Mouse (Mus musculus) layer of hippocampus, adult 2 months (tissue): ENCODE measurements at regions not wholly inside any gene's neighbourhood (a gene's known extent, or its start where the extent isn't known, plus 50 kb on each side); places are given as distances from the start of the nearest gene placed in this dataset.
A peak's percentile ranks its signal among the peaks of the same experiment; 100 is the strongest.
"Not testable (repeated sequence)": the region's sequence is repeated elsewhere in the genome, so short reads cannot be mapped to it uniquely, and the experiment has no call there.

Source experiments
- DNase-seq, 2 experiments: peaks; one replicate each; pipeline ENCODE4 v3.0.0; 2022; ENCODE audit warnings: low spot score in 2 of 2
- H3K27ac ChIP-seq: fragments of 200-600 bp; 2 replicates; pipeline ENCODE4 v1.8.1; 2022
- H3K4me3 ChIP-seq: fragments of 200-600 bp; 2 replicates; pipeline ENCODE4 v1.8.1; 2022; ENCODE audit warnings: mild to moderate bottlenecking

GRCm38 (mm10) chr17:6489926-6490564, 60.1 kb downstream of the Dynlt1b start:
- DNase-seq = peak; percentile 29 to 46
- Histone ChIP-seq H3K4me3 (peak overlapping the region; percentile 53), H3K27ac (peak overlapping the region; percentile 87)

GRCm38 (mm10) chr17:6490565-6490935, 60.6 kb downstream of the Dynlt1b start:
- not testable (repeated sequence) for H3K4me3 ChIP-seq, H3K27ac ChIP-seq, DNase-seq

GRCm38 (mm10) chr17:6492501-6492900, 62.6 kb downstream of the Dynlt1b start:
- peak overlapping the region; percentile 36; the same call in 1 of the 2 replicates for H3K4me3 ChIP-seq
- H3K27ac ChIP-seq = not testable (repeated sequence)
- DNase-seq = peak in 1 of 2 experiments; percentile 39

- not testable (repeated sequence) for H3K27ac ChIP-seq
- H3K4me3 ChIP-seq = peak overlapping the region; percentile 45
- DNase-seq = peak; percentile 52 to 61
Measured at GRCm38 (mm10) chr17:6492950-6493349, 63.0 kb downstream of the Dynlt1b start.

- not testable (repeated sequence) for H3K4me3 ChIP-seq, H3K27ac ChIP-seq, DNase-seq
Measured at GRCm38 (mm10) chr17:6496491-6496890, 66.6 kb downstream of the Dynlt1b start.

GRCm38 (mm10) chr17:6502676-6503075, 72.8 kb downstream of the Dynlt1b start:
- H3K27ac ChIP-seq, H3K4me3 ChIP-seq: not testable (repeated sequence)
- DNase-seq = peak; percentile 46 to 62

GRCm38 (mm10) chr17:6505896-6506295, 76.0 kb downstream of the Dynlt1b start:
- not testable (repeated sequence) for DNase-seq, H3K4me3 ChIP-seq, H3K27ac ChIP-seq

- not testable (repeated sequence) for H3K4me3 ChIP-seq, H3K27ac ChIP-seq, DNase-seq
Measured at GRCm38 (mm10) chr17:6515128-6515527, 85.2 kb downstream of the Dynlt1b start.

GRCm38 (mm10) chr17:6519107-6519506, 82.4 kb upstream of the Dynlt1c start:
- H3K4me3 ChIP-seq, DNase-seq, H3K27ac ChIP-seq: not testable (repeated sequence)

GRCm38 (mm10) chr17:6520001-6520400, 81.5 kb upstream of the Dynlt1c start:
- not testable (repeated sequence) for H3K27ac ChIP-seq, DNase-seq, H3K4me3 ChIP-seq

GRCm38 (mm10) chr17:6520751-6521150, 80.7 kb upstream of the Dynlt1c start:
- not testable (repeated sequence) for H3K27ac ChIP-seq, DNase-seq, H3K4me3 ChIP-seq

GRCm38 (mm10) chr17:6522185-6522584, 79.3 kb upstream of the Dynlt1c start:
- H3K4me3 ChIP-seq, DNase-seq, H3K27ac ChIP-seq: not testable (repeated sequence)

GRCm38 (mm10) chr17:6538723-6539122, 62.7 kb upstream of the Dynlt1c start:
- DNase-seq, H3K4me3 ChIP-seq, H3K27ac ChIP-seq: not testable (repeated sequence)

- H3K4me3 ChIP-seq, DNase-seq, H3K27ac ChIP-seq: not testable (repeated sequence)
Measured at GRCm38 (mm10) chr17:6547064-6547760, 54.3 kb upstream of the Dynlt1c start.

- not testable (repeated sequence) for DNase-seq, H3K27ac ChIP-seq, H3K4me3 ChIP-seq
Measured at GRCm38 (mm10) chr17:6547937-6548336, 53.5 kb upstream of the Dynlt1c start.
